Mouse (Mus musculus) forebrain, embryonic 11.5 days (tissue): ENCODE results near the gene Fev. TPM values are rescaled to one million over a fixed set of nuclear protein-coding genes. Genes with fewer than 3 reads are reported as not detected.

Experiments
- microRNA counts: library from miRNA; unstranded; fragments of <30 nt; microRNA quantifications from one replicate; lab custom pipeline; 2015
- microRNA-seq: library from miRNA; unstranded; fragments of <30 nt; microRNA quantifications from one replicate; pipeline ENCODE4, GENCODE M21; 2016; ENCODE audit not compliant: insufficient number of aligned reads
- polyA plus RNA-seq: library from polyadenylated mRNA; unstranded; fragments of >200 nt; fragmentation: Nextera tagmentation; extraction: Ambion mirVana; gene quantifications from 2 replicates; pipeline ENCODE4 v1.2.1, GENCODE M21; 2014

Fev gene
- polyA plus RNA-seq, 1 experiment from 2014 or later = not detected

MicroRNAs encoded within 50 kb of the gene (microRNA counts, 519-probe panel; counts per million panel counts)
- microRNA mmu-miR-375 (lab: Ali Mortazavi, UCI) = 31.2 counts per million

Small RNA genes lying within 50 kb of the gene (microRNA-seq; reads per million reads assigned to microRNA genes)
- 298 reads per million, percentile 51 among the genes with 10 or more reads in this experiment for gene Mir375

Other genes starting within 250 kb of the Fev start
- 54.8 and 68.5 TPM in 2 replicates for gene Ttll4, start 223.7 kb downstream of the Fev start, polyA plus RNA-seq
- gene Cyp27a1, start 171.8 kb downstream of the Fev start, polyA plus RNA-seq = 5.8 and 6.7 TPM in 2 replicates
- gene Prkag3, start 136.2 kb downstream of the Fev start, polyA plus RNA-seq = 0.39 TPM in 1 of 2 replicates, not detected in the other
- 7.0 and 8.5 TPM in 2 replicates for gene Wnt6, start 113.5 kb downstream of the Fev start, polyA plus RNA-seq
- gene Wnt10a, start 93.9 kb downstream of the Fev start, polyA plus RNA-seq = 1.5 and 2.4 TPM in 2 replicates
- 1.2 and 1.4 TPM in 2 replicates for gene Cdk5r2, start 30.5 kb downstream of the Fev start, polyA plus RNA-seq
- not detected in 2 replicates for gene Cryba2, start 7.7 kb upstream of the Fev start, polyA plus RNA-seq
- 0.11 and 0.25 TPM in 2 replicates for gene Cfap65, start 50.2 kb upstream of the Fev start, polyA plus RNA-seq
- 0.07 and 0.35 TPM in 2 replicates for gene Ihh, start 66.3 kb upstream of the Fev start, polyA plus RNA-seq
- gene Nhej1, start 239.8 kb upstream of the Fev start, polyA plus RNA-seq = 9.1 and 12.7 TPM in 2 replicates
- 0.15 TPM in 1 of 2 replicates, not detected in the other for gene Slc23a3, start 248.5 kb upstream of the Fev start, polyA plus RNA-seq